Mouse (Mus musculus): ENCODE measurements around the gene Erf.
A peak's percentile ranks its signal among the peaks of the same experiment; 100 is the strongest.

Gene Erf

GRCm38 (mm10) chr7:25238015-25238706 is 12.4 kb downstream of the Erf start:
- DNase-seq (ENCODE audit: low spot score), result peak; percentile 88

GRCm38 (mm10) chr7:25237249-25238014 is 13.1 kb downstream of the Erf start, which contains the start of gene Gsk3a:
Gene Gsk3a, minus strand, starts transcription at chr7:25237851.
- DNase-seq (ENCODE audit: low spot score), result peak; percentile 95

- DNase-seq (ENCODE audit: low spot score), result no peak
Measured at GRCm38 (mm10) chr7:25235526-25235925, 15.0 kb downstream of the Erf start.

DNA sequence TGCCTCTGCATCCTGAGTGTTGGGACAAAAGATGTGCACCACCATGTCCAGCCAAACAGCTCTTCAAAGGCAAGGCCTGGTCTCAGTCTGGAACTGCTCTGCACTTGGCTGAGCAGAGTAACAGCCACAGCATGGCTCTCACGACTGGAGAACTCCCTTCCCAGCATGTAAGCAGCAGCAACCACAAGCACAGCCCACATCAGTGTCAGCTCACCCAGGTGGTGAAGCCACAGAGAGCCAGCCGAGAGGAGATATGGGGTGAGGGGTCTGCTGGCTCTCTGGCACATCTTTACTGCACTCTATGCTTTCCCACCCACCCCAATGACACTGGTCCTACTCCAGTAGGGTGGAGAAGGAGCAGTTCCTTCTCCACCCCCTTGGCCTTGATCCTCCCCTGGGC is 17.5 kb downstream of the Erf start:
- DNase-seq (ENCODE audit: low spot score), result no peak

DNA sequence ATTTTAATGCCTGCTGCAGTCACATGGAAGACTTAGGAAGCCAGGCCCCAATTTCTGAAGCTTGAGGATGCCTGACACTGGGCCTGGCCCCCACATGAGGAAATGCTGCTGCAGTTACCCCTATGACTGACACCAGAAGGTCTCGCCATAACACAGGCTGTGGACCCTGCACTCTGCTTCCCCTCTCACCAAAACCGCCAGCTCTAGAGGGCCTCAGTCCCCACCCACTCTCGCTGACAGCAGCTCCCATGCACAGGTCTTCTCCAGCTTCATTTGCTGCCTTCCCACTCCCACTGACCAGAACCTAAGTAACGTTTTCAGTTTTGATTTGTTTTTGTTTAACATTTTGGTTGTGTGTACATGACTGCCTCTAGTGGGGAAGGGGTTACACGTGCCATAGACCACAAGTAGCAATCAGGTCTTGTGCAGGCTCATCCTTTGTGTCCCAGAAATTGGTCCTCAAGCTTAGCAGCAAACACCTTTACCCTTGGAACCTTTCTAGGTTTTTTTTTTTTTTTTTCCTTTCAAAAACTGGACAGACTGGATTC is 18.4 kb downstream of the Erf start:
- no peak for DNase-seq (ENCODE audit: low spot score)

GRCm38 (mm10) chr7:25230690-25231285 is 19.8 kb downstream of the Erf start:
- no peak for DNase-seq (ENCODE audit: low spot score)

- DNase-seq (ENCODE audit: low spot score), result no peak
Measured at GRCm38 (mm10) chr7:25227523-25228300, 22.8 kb downstream of the Erf start.

GRCm38 (mm10) chr7:25222275-25222967 is 28.1 kb downstream of the Erf start:
- DNase-seq (ENCODE audit: low spot score), result no peak

- peak; percentile 98 for DNase-seq (ENCODE audit: low spot score)
Measured at GRCm38 (mm10) chr7:25221102-25221883, 29.3 kb downstream of the Erf start, which contains the start of gene Zfp526. Gene Zfp526, plus strand, starts transcription at chr7:25221425.

GRCm38 (mm10) chr7:25220457-25221101 is 30.0 kb downstream of the Erf start, which contains the start of gene Dedd2:
Gene Dedd2, minus strand, starts transcription at chr7:25220615.
- DNase-seq (ENCODE audit: low spot score), result no peak

DNA sequence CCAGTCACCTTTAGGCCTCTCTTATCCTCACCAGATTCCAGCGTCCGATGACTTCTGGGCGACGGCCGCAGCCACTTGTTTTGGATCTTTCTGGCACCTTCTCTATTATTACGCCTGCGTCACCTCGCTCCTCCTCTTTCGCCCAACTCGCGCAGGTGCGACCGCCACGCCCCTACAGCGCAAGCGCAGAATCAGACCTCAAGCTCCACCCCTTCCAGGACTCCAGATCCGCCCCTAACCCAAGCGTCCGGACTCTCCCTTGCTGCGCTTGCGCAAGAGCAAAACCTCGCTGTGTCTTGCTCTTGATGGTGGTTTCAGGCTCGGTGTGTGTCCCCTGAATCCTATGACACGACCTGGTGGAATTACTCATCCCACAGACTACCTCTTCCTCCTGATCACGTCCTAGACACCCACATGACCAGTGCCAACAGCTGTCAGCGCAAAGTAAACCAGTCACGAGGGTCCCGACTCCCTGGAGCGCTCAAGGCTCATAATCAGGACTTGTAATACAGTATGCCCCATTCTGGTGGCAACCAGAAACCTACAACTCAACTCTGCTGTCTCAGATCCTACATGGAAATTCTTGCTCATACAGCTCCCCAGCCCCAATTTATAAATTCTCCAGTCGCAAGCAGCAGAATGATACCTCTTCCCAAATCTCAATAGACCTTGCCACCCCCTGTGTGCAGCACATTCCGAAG is 30.7 kb downstream of the Erf start:
- peak; percentile 94 for DNase-seq (ENCODE audit: low spot score)

DNA sequence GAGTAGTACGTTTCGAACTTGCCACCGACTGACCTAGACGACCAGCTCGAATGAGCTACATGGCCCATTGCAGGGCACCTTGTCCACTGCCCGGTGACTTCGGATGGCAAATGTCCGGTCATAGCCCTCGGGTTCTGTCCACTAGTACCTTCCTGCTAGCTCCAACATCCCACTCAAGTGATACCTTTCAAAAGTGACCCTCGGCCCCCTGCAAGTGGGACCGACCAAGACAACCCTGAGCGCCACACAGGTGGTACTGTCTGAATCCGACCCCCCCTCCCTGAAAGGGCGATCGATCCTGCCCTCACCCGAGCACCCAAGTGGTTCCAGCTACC is 31.2 kb downstream of the Erf start:
- no peak for DNase-seq (ENCODE audit: low spot score)

GRCm38 (mm10) chr7:25218705-25219415 is 31.7 kb downstream of the Erf start:
- no peak for DNase-seq (ENCODE audit: low spot score)

GRCm38 (mm10) chr7:25217653-25218395 is 32.7 kb downstream of the Erf start:
- no peak for DNase-seq (ENCODE audit: low spot score)

- DNase-seq (ENCODE audit: low spot score), result no peak
Measured at GRCm38 (mm10) chr7:25214172-25214571, 36.4 kb downstream of the Erf start.

DNA sequence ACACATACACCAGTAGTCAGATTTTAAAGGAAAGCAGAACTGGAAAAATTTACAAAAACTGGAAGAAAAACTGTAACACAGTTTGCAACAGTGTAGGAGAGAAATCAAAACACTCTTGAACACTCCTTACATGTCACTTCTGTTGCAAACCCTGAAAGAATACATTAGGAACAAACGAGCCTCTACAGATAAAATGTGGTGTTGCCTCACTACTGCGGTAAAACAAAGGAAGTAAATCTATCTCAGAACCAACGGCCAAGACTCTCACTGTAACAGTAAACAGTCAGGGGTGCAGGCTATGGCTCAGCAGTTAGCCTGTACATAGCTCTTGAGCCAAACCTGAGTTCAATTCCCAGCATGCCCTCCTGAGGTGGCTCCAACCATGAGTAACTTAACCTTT is 37.5 kb downstream of the Erf start:
- DNase-seq (ENCODE audit: low spot score), result no peak

DNA sequence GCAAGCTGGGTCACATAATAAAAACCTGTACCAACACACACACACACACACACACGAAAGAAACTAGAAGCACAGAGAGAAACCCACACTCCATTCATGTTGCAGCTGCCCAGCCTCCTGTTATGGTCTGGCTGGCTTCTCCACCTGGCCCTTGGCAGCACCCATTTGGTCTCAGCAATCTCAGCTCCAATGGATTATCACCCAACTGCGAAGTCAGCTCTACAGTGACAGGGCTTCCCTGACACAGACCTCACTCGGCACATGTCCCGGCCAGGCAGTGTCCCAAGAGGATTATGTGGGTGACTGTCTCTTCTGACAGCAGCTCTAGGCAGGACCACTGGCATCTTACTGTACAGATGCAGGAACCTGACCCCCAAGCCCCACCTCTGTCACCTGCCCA is 40.1 kb downstream of the Erf start:
- DNase-seq (ENCODE audit: low spot score), result no peak

GRCm38 (mm10) chr7:25209161-25209622 is 41.4 kb downstream of the Erf start:
- DNase-seq (ENCODE audit: low spot score), result no peak
